Mouse (Mus musculus): Measurements from ENCODE around the gene Med31.
A peak's percentile ranks its signal among the peaks of the same experiment; 100 is the strongest.

DNA sequence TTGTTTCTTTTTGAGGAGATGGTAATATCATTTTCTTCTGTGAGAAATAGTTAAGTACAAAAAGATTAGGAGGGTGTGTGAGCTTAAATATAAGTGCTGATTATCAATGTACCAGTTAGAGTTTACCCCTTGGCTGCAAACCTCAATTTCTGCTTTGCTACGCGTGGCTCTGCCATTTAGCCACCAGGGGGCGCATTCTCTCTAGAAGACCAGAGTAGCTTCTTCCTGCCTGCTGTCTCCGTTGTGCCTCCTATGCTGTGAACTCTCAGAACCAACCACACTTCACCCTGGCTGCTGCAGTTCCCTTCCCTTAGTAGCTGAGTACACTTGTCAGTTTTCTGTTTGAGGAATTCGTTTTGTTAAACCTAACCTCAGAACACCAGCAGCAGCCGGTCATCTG lies 5.9 kb upstream of the Med31 start:
- TF ChIP-seq CTCF (IDR thresholded peaks at IDR 0.05) (peak; percentile 92), EP300 (IDR thresholded peaks at IDR 0.05) (no peak)
